Mouse (Mus musculus): ENCODE data around the gene Emilin1.

- TF ChIP-seq CTCF (conservative IDR thresholded peaks at IDR 0.05; ENCODE audit: low read length) (no peak), POU5F1 (IDR thresholded peaks at IDR 0.05; ENCODE audit: borderline replicate concordance, low read length) (no peak)
Measured at GRCm38 (mm10) chr5:30917348-30917747, 4.1 kb downstream of the Emilin1 start.

Measured in E14TG2a.4 (cell line).